Mouse (Mus musculus): ENCODE data around the gene Anks1b. TPM values are rescaled to one million over a fixed set of nuclear protein-coding genes. Genes with fewer than 3 reads are reported as not detected.

Anks1b gene
- polyA plus RNA-seq, 1 experiment from 2014 or later, result 0.10 TPM

DNA sequence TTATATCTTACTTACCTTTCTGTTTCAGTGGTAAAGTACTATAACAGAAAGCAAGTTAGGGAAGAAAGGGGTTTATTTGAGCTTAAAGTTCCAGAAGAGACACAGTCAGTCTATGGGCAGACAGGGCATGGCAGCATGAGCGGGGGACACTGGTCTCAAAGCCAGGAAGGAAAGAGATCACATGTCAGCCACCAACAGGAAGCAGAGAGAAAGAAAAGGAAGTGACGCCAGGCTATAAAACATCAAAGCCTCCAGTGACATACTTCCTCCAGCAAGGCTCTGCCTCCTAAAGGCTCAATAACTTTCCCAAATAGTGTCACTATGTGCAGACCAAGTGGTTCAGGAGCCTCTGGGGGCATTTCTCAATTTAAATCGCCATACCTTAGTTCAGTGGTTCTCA is 4.5 kb upstream of the Anks1b start:
- no peak overlapping the region for H3K9ac ChIP-seq
- H3K36me3 ChIP-seq (replicated peaks), result no peaks in the 10 kb centered on the region
- WGBS (ENCODE audit: insufficient replicate concordance), result 44% methylated on average over 3 of the region's 3 CpGs
- no peak overlapping the region for H3K4me3 ChIP-seq (replicated peaks)
- H3K27ac ChIP-seq (replicated peaks), result no peak overlapping the region
- peaks cover 5% of the 10 kb centered on the region; the same call in 1 of the 2 replicates for H3K4me1 ChIP-seq (replicated peaks)
- H3K9me3 ChIP-seq (replicated peaks), result no peaks in the 10 kb centered on the region
- peaks cover 29% of the 10 kb centered on the region for H3K27me3 ChIP-seq
- no peak overlapping the region for H3K4me2 ChIP-seq
- no peak for ATAC-seq (ENCODE audit: insufficient read depth)

DNA sequence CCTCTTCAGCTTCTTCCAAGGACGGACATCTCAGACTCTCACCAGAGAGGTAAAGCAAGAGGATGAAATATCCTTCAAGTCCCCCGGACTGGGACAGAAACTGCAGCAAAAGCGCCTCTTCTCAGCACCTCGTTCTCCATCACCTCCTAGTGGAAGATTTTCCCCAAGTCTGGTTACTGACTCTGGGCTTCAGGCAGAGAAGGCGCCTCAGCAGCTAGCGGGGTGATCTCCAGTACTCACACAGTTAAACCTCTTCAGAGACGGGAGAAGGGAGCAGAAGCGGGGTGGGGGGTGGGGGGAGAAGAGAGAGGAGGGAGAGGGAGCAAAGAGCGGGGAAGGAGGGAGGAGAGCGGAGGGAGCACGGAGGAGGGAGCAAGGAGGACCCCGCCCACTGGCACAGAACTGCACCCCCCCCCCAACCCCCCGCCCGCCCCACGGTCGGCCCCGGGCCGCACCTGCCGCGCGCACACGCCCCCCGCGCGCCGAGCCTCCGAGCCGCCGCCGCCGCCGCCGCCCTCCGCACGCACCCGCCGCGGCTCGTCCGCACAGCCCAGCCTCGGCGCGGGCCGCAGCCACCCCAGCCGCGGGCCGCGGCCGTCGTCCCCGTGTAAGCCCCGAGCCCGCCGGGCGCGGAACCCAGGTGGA is 686 bp upstream of the Anks1b start:
- no peaks in the 10 kb centered on the region for H3K36me3 ChIP-seq (replicated peaks)
- no peak overlapping the region for H3K9ac ChIP-seq
- 1% methylated on average over 21 of the region's 56 CpGs for WGBS (ENCODE audit: insufficient replicate concordance)
- peak overlapping the region; percentile 62 for H3K4me2 ChIP-seq
- H3K4me1 ChIP-seq (replicated peaks), result peaks cover 5% of the 10 kb centered on the region; the same call in 1 of the 2 replicates
- no peak overlapping the region for H3K27ac ChIP-seq (replicated peaks)
- H3K4me3 ChIP-seq (replicated peaks), result peak overlapping the region; percentile 42
- H3K27me3 ChIP-seq, result peaks cover 43% of the 10 kb centered on the region
- no peaks in the 10 kb centered on the region for H3K9me3 ChIP-seq (replicated peaks)
- no peak for ATAC-seq (ENCODE audit: insufficient read depth)

DNA sequence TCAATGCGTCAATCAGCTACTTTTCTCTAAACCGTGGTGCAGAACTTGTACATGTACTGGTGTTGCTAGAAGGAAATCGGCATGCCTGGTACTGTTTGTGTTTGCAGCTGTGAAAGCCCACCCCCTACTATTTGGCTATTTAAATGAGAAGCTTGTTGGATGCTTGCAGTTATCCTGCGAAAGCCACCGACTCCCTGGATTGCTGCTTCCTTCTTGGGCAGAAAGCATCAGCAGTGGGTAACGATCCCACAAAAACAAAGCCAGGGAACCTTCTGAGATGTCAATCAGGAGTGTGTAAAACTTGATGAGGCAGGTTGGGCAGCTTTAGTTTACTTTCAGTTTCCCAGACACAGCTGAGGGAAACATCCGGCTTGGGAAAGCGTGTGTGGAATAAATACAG is 727 bp downstream of the Anks1b start:
- H3K27ac ChIP-seq (replicated peaks), result no peak overlapping the region
- no peak overlapping the region for H3K4me3 ChIP-seq (replicated peaks)
- no peak for ATAC-seq (ENCODE audit: insufficient read depth)
- no peak overlapping the region for H3K9ac ChIP-seq
- H3K4me2 ChIP-seq, result peak overlapping the region; percentile 62
- WGBS (ENCODE audit: insufficient replicate concordance), result 15% methylated on average over 8 of the region's 8 CpGs
- no peaks in the 10 kb centered on the region for H3K9me3 ChIP-seq (replicated peaks)
- H3K4me1 ChIP-seq (replicated peaks), result peaks cover 5% of the 10 kb centered on the region; the same call in 1 of the 2 replicates
- no peaks in the 10 kb centered on the region for H3K36me3 ChIP-seq (replicated peaks)
- H3K27me3 ChIP-seq, result peaks cover 43% of the 10 kb centered on the region

DNA sequence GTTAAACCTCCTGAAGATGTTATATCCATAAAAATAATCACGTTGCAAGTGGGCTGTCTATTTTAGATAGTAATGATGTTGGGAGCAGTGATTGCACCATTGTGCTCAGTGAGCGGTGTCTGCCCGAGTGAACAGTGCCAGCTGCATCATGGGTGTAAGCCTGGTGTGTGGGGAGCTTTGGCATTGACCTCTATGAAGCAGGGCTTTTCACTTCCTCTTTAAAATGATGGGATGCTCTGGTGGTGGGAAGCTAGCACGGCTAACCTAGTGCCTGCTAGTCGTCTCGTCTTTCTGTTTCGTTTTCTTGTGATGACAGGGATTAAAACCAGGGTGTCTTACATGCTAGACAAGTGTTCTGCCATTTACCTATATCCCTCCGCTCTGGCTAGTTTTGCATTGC is 10.3 kb downstream of the Anks1b start:
- Histone ChIP-seq H3K9me3 (replicated peaks) (no peaks in the 10 kb centered on the region), H3K27me3 (no peaks in the 10 kb centered on the region), H3K4me1 (replicated peaks) (no peaks in the 10 kb centered on the region), H3K4me3 (replicated peaks) (no peak overlapping the region), H3K4me2 (no peak overlapping the region), H3K36me3 (replicated peaks) (no peaks in the 10 kb centered on the region), H3K27ac (replicated peaks) (no peak overlapping the region), H3K9ac (no peak overlapping the region)
- WGBS (ENCODE audit: insufficient replicate concordance), result 68% methylated on average over 8 of the region's 8 CpGs
- ATAC-seq (ENCODE audit: insufficient read depth), result no peak

DNA sequence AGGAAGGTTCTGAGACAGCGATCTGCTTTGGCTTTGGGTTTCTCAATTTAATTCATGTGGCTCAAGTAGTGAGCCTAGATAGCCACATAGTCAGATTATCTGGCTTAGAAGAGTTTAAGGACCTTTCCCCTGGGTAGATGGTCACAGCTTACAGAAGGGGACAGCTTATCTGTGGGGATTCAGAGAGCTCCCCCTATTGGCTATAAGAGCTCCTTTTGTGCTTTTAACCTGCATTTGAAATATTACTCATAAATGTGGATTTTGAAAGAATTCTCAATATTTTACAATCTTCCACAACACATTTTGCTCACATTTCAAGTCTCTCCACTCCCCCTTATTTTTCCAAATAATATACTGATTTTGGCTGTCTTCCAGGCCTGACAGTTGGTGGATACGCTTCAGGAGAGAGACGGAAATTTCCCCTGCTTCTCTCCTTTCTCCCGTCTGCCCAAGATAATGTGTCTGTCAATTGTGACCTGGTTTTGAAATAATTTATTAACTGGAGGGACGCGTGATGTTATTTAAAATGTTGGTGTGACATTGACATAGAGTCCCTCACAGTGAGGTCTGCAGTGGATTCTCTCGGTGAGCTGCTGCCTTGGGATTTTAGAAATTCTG is 29.5 kb downstream of the Anks1b start:
- H3K4me1 ChIP-seq (replicated peaks), result no peaks in the 10 kb centered on the region
- no peak for ATAC-seq (ENCODE audit: insufficient read depth)
- no peak overlapping the region for H3K4me3 ChIP-seq (replicated peaks)
- no peak overlapping the region for H3K4me2 ChIP-seq
- no peaks in the 10 kb centered on the region for H3K36me3 ChIP-seq (replicated peaks)
- H3K27me3 ChIP-seq, result no peaks in the 10 kb centered on the region
- no peaks in the 10 kb centered on the region for H3K9me3 ChIP-seq (replicated peaks)
- no peak overlapping the region for H3K9ac ChIP-seq
- no peak overlapping the region for H3K27ac ChIP-seq (replicated peaks)
- WGBS (ENCODE audit: insufficient replicate concordance), result 70% methylated on average over 7 of the region's 7 CpGs

DNA sequence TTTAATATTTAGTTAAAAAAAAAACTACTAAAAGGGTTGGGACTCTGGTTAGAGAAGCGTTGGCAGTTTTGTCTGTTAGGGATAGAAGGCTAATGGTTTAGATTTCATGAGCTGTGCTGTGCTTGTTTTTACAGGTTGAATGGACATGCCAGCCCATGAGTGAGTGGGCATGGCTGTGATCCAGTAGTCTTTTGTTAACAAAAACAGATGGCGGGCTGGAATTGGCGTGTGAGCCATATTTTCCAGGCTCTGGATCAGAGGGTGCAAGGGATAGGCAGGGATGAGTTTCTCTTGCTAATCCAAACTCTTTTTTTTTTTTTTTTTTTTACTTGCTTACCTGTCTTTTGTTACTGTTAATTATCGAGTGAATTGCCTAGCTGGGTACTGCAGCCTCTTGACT is 38.6 kb downstream of the Anks1b start:
- H3K4me2 ChIP-seq, result no peak overlapping the region
- H3K9ac ChIP-seq, result no peak overlapping the region
- H3K4me1 ChIP-seq (replicated peaks), result no peaks in the 10 kb centered on the region
- H3K27ac ChIP-seq (replicated peaks), result no peak overlapping the region
- H3K9me3 ChIP-seq (replicated peaks), result no peaks in the 10 kb centered on the region
- no peaks in the 10 kb centered on the region for H3K36me3 ChIP-seq (replicated peaks)
- ATAC-seq (ENCODE audit: insufficient read depth), result no peak
- 68% methylated on average over 4 of the region's 4 CpGs for WGBS (ENCODE audit: insufficient replicate concordance)
- no peaks in the 10 kb centered on the region for H3K27me3 ChIP-seq
- no peak overlapping the region for H3K4me3 ChIP-seq (replicated peaks)

DNA sequence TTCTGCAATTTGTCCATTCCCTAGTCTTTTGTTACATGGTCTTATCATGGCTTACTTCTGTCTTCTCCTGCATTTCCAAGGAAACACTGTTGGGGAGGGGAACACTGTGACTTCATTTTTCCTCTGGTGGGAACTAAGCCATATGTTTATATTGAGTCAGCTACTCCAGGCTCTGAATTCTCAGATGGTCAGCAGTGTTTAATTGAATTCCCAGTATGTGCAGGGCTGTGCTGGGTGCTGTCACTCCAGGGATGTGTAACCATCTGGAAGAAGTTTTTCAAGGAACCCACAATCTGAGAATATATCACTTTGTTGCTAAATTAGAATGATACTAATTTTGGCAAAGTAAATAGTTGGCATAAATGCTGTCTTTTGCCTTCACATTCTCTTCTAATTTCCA is 39.9 kb downstream of the Anks1b start:
- H3K4me3 ChIP-seq (replicated peaks), result no peak overlapping the region
- no peak overlapping the region for H3K27ac ChIP-seq (replicated peaks)
- H3K27me3 ChIP-seq, result no peaks in the 10 kb centered on the region
- H3K4me2 ChIP-seq, result no peak overlapping the region
- no peak for ATAC-seq (ENCODE audit: insufficient read depth)
- H3K36me3 ChIP-seq (replicated peaks), result no peaks in the 10 kb centered on the region
- H3K4me1 ChIP-seq (replicated peaks), result no peaks in the 10 kb centered on the region
- no peak overlapping the region for H3K9ac ChIP-seq
- H3K9me3 ChIP-seq (replicated peaks), result no peaks in the 10 kb centered on the region

DNA sequence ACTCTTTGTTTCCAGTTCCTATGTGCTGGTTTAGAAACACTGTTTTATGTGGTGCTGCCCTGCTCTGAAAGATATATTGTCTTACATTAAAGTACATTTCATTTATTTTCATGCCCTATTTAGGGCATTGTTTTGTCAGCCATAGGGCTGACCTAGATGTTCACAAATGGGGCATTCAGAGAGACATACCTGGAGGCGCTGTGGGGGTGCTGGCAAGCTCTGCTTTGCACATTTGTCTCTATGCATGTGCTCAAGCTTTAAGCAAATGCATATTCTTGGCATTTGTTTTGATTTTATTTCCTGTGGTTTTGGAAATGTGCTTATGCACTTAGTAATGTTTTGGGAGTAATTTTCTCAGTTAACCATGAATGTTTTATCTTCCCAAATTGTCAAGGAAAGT is 43.8 kb downstream of the Anks1b start:
- Histone ChIP-seq H3K4me1 (replicated peaks) (no peaks in the 10 kb centered on the region), H3K9ac (no peak overlapping the region), H3K4me3 (replicated peaks) (no peak overlapping the region), H3K27me3 (no peaks in the 10 kb centered on the region), H3K36me3 (replicated peaks) (no peaks in the 10 kb centered on the region), H3K4me2 (no peak overlapping the region), H3K27ac (replicated peaks) (no peak overlapping the region), H3K9me3 (replicated peaks) (no peaks in the 10 kb centered on the region)
- ATAC-seq (ENCODE audit: insufficient read depth), result no peak
- 52% methylated on average over 1 of the region's 1 CpGs for WGBS (ENCODE audit: insufficient replicate concordance)

DNA sequence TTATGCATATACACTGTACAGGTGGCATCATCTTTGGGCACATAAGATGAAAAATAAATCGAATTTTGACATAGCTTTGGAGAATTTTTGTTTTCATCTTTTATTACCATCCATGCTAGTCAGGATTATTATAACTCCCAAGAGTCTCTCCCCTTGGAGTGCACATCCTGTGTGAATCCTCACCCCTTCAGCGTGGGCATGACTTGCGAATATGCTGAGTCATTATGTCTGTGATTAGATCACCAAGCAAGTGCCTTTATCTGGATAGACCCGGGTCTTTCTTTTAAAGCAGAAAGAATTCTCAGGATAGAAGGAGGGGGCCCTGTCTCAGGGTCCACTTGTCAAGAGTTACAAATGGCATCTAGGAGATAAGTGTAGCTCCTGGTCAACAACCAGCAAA is 48.7 kb downstream of the Anks1b start:
- 45% methylated on average over 4 of the region's 4 CpGs for WGBS (ENCODE audit: insufficient replicate concordance)
- H3K36me3 ChIP-seq (replicated peaks), result no peaks in the 10 kb centered on the region
- no peaks in the 10 kb centered on the region for H3K4me1 ChIP-seq (replicated peaks)
- H3K9me3 ChIP-seq (replicated peaks), result no peaks in the 10 kb centered on the region
- no peaks in the 10 kb centered on the region for H3K27me3 ChIP-seq
- H3K9ac ChIP-seq, result no peak overlapping the region
- no peak for ATAC-seq (ENCODE audit: insufficient read depth)
- H3K4me2 ChIP-seq, result no peak overlapping the region
- H3K27ac ChIP-seq (replicated peaks), result no peak overlapping the region
- H3K4me3 ChIP-seq (replicated peaks), result no peak overlapping the region

DNA sequence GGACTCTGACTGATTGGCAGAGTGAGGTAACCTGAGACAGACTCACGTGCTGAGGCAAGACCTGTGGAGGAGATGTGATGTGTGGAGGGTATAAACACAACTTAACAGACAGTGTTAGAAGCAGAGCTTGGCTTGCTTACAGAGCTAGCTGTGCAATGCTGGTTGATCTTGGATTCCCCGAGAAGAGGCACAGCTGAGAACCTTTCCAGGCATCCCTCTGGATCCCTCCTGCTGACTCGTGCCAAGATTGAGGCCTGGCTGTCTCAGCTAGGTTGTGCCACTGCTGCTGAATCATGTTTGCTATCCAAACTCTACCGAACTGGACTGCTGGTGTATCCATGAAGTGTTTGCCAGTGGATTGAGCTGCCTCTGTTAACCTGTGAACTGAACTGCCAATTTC is 68.9 kb downstream of the Anks1b start:
- H3K27me3 ChIP-seq, result no peaks in the 10 kb centered on the region
- H3K4me2 ChIP-seq, result no peak overlapping the region
- no peak overlapping the region for H3K9ac ChIP-seq
- no peaks in the 10 kb centered on the region for H3K4me1 ChIP-seq (replicated peaks)
- no peaks in the 10 kb centered on the region for H3K36me3 ChIP-seq (replicated peaks)
- no peaks in the 10 kb centered on the region for H3K9me3 ChIP-seq (replicated peaks)
- no peak overlapping the region for H3K27ac ChIP-seq (replicated peaks)
- no peak overlapping the region for H3K4me3 ChIP-seq (replicated peaks)
- WGBS (ENCODE audit: insufficient replicate concordance), result 50% methylated on average over 4 of the region's 4 CpGs
- ATAC-seq (ENCODE audit: insufficient read depth), result no peak

DNA sequence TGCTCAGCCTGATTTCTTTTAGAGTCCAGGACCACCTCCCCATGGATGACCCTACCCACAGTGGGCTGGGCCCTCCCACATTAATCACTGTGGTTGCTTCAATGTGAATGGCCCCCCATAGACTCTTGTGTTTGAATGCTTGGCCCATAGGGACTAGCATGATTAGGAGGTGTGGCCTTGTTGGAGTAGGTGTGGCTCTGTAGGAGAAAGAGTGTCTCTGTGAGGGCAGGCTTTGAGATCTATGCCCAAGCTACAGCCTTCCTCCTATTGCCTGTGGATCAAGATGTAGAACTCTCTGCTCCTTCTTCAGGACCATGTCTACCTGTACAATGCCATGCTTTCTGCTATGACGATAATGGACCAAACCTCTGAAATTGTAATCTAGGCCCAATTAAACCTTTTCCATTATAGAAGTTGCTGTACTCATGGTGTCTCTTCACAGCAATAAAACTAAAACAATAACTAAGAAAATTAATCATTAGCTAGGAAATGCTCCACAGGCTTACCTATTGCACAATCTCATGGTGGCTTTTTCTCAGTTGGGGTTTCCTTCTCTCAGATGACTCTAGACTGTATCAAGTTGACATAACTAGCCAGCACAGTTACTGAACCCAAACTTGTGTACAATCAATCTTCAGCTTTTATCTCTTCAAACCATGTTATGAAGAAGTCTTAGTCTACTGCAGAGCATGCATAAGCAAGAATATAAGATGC is 73.5 kb downstream of the Anks1b start:
- WGBS (ENCODE audit: insufficient replicate concordance), result 84% methylated on average over 1 of the region's 1 CpGs

More for the DNA sequence above, 73.5 kb downstream of the Anks1b start:
- Histone ChIP-seq H3K4me3 (replicated peaks) (no peak overlapping the region), H3K4me2 (no peak overlapping the region), H3K9me3 (replicated peaks) (no peaks in the 10 kb centered on the region), H3K27me3 (no peaks in the 10 kb centered on the region), H3K4me1 (replicated peaks) (no peaks in the 10 kb centered on the region), H3K9ac (no peak overlapping the region), H3K36me3 (replicated peaks) (no peaks in the 10 kb centered on the region), H3K27ac (replicated peaks) (no peak overlapping the region)
- ATAC-seq (ENCODE audit: insufficient read depth), result no peak

All from liver, embryonic 15.5 days (tissue).